Mouse (Mus musculus) MEL (cell line): Measurements from ENCODE around the gene Rassf1. TPM values are rescaled to one million over a fixed set of nuclear protein-coding genes. Genes with fewer than 3 reads are reported as not detected.

Experiments used
- DNase-seq: peaks from one replicate; pipeline ENCODE4 v3.0.0; 2011; ENCODE audit warnings: low read depth, low spot score
- H3K27ac ChIP-seq: 2 replicates; pipeline ENCODE4 v1.5.1; 2012; ENCODE audit warnings: low read depth, mild to moderate bottlenecking, control low read depth, low read length, moderate library complexity; ENCODE audit not compliant: control insufficient read depth
- H3K27me3 ChIP-seq, 2 experiments: fragments of 150-350 bp in 1 of 2; sonication (generic) in 1 of 2; 2 replicates each; pipeline ENCODE4 v1.6.1; 2012; ENCODE audit warnings: low read length in 2 of 2, mild to moderate bottlenecking in 2 of 2, improper control_type of control experiment in 1 of 2, moderate library complexity in 1 of 2; ENCODE audit not compliant: insufficient read depth in 2 of 2, control insufficient read depth in 1 of 2
- H3K36me3 ChIP-seq, 2 experiments: 2 replicates each; pipeline ENCODE4 v1.6.1; 2012 to 2014; ENCODE audit warnings: low read length in 2 of 2, improper control_type of control experiment in 1 of 2, inconsistent platforms in 1 of 2, mild to moderate bottlenecking in 1 of 2; ENCODE audit not compliant: insufficient read depth in 2 of 2, control insufficient read depth in 1 of 2
- H3K4me1 ChIP-seq, 2 experiments: fragments of 150-350 bp in 1 of 2; sonication (generic) in 1 of 2; 2 replicates each; pipeline ENCODE4 v1.6.1; 2012; ENCODE audit warnings: low read length in 2 of 2, improper control_type of control experiment in 1 of 2, mild to moderate bottlenecking in 1 of 2; ENCODE audit not compliant: insufficient read depth in 2 of 2, control insufficient read depth in 1 of 2
- H3K4me3 ChIP-seq, 2 experiments: fragments of 150-350 bp in 1 of 2; sonication (generic) in 1 of 2; 2 replicates each; pipeline ENCODE4 v1.5.1; 2012; ENCODE audit warnings: low read depth in 2 of 2, low read length in 2 of 2, mild to moderate bottlenecking in 2 of 2, moderate library complexity in 2 of 2, control low read depth in 1 of 2, improper control_type of control experiment in 1 of 2; ENCODE audit not compliant: control insufficient read depth in 1 of 2, insufficient read depth in 1 of 2
- H3K79me2 ChIP-seq: 2 replicates; pipeline ENCODE4 v1.6.1; 2012; ENCODE audit warnings: mild to moderate bottlenecking, low read length, moderate library complexity; ENCODE audit not compliant: control insufficient read depth, poor library complexity, insufficient read depth
- H3K9ac ChIP-seq: 2 replicates; pipeline ENCODE4 v1.6.1; 2012; ENCODE audit warnings: low read depth, mild to moderate bottlenecking, control low read depth, low read length, moderate library complexity; ENCODE audit not compliant: control insufficient read depth, poor library complexity, severe bottlenecking
- H3K9me3 ChIP-seq: fragments of 150-350 bp; sonication (generic); replicated peaks from 2 replicates; pipeline ENCODE4 v1.6.1; 2012; ENCODE audit warnings: mild to moderate bottlenecking, low read length, improper control_type of control experiment, moderate library complexity; ENCODE audit not compliant: insufficient read depth
- BHLHE40 ChIP-seq: IDR thresholded peaks from 2 replicates; pipeline ENCODE4 v1.6.1; 2012; ENCODE audit warnings: low read depth, mild to moderate bottlenecking, inconsistent platforms, low read length, improper control_type of control experiment, borderline replicate concordance
- CTCF ChIP-seq, 3 experiments: IDR thresholded peaks in 2 of 3; conservative IDR thresholded peaks in 1 of 3; 2 replicates each; pipeline ENCODE4 v1.5.1; 2011 to 2012; ENCODE audit warnings: low read length in 3 of 3, low read depth in 2 of 3, mild to moderate bottlenecking in 2 of 3, improper control_type of control experiment in 1 of 3, inconsistent platforms in 1 of 3, mixed read lengths in 1 of 3, moderate library complexity in 1 of 3; ENCODE audit not compliant: control insufficient read depth in 1 of 3, insufficient read depth in 1 of 3, poor library complexity in 1 of 3, severe bottlenecking in 1 of 3
- E2F4 ChIP-seq: IDR thresholded peaks from 2 replicates; pipeline ENCODE4 v1.6.1; 2011; ENCODE audit warnings: low read depth, low read length, improper control_type of control experiment, borderline replicate concordance
- ELF1 ChIP-seq: IDR thresholded peaks from 2 replicates; pipeline ENCODE4 v1.6.1; 2014; ENCODE audit warnings: low read depth, mild to moderate bottlenecking, inconsistent platforms, low read length, improper control_type of control experiment, moderate library complexity
- EP300 ChIP-seq, 2 experiments: IDR thresholded peaks; 2 replicates each; pipeline ENCODE4 v1.6.1; 2011; ENCODE audit warnings: improper control_type of control experiment in 2 of 2, low read length in 2 of 2, low read depth in 1 of 2, mild to moderate bottlenecking in 1 of 2
- ETS1 ChIP-seq: IDR thresholded peaks from 2 replicates; pipeline ENCODE4 v1.6.1; 2012; ENCODE audit warnings: low read depth, mild to moderate bottlenecking, inconsistent platforms, low read length, improper control_type of control experiment, moderate library complexity
- HCFC1 ChIP-seq: IDR thresholded peaks from 2 replicates; pipeline ENCODE4 v1.6.1; 2012; ENCODE audit warnings: low read depth, mild to moderate bottlenecking, inconsistent platforms, low read length, improper control_type of control experiment, moderate library complexity
- JUND ChIP-seq: IDR thresholded peaks from 2 replicates; pipeline ENCODE4 v1.6.1; 2011; ENCODE audit warnings: low read depth, mild to moderate bottlenecking, improper control_type of control experiment, low read length
- MEF2A ChIP-seq: IDR thresholded peaks from 2 replicates; pipeline ENCODE4 v1.6.1; 2014; ENCODE audit warnings: low read depth, mild to moderate bottlenecking, inconsistent platforms, low read length, improper control_type of control experiment; ENCODE audit not compliant: poor library complexity, insufficient replicate concordance, severe bottlenecking; ENCODE audit errors: extremely low read depth
- NELFE ChIP-seq: IDR thresholded peaks from 2 replicates; pipeline ENCODE4 v1.6.1; 2011; ENCODE audit warnings: low read depth, low read length, improper control_type of control experiment
- NRF1 ChIP-seq: IDR thresholded peaks from 2 replicates; pipeline ENCODE4 v1.6.1; 2014; ENCODE audit warnings: low read depth, mild to moderate bottlenecking, inconsistent platforms, low read length, improper control_type of control experiment, moderate library complexity; ENCODE audit not compliant: poor library complexity, insufficient read depth, severe bottlenecking
- POLR2A ChIP-seq, 2 experiments: IDR thresholded peaks; 2 replicates each; pipeline ENCODE4 v1.6.1; 2011 to 2012; ENCODE audit warnings: low read length in 2 of 2, mild to moderate bottlenecking in 2 of 2, control low read depth in 1 of 2, improper control_type of control experiment in 1 of 2, low read depth in 1 of 2, moderate library complexity in 1 of 2; ENCODE audit not compliant: control insufficient read depth in 1 of 2, insufficient read depth in 1 of 2, poor library complexity in 1 of 2
- RCOR1 ChIP-seq: IDR thresholded peaks from 2 replicates; pipeline ENCODE4 v1.6.1; 2012; ENCODE audit warnings: low read depth, mild to moderate bottlenecking, inconsistent platforms, low read length, improper control_type of control experiment
- SIN3A ChIP-seq: IDR thresholded peaks from 2 replicates; pipeline ENCODE4 v1.6.1; 2012; ENCODE audit warnings: low read length, improper control_type of control experiment, inconsistent platforms
- SMC3 ChIP-seq: IDR thresholded peaks from 2 replicates; pipeline ENCODE4 v1.6.1; 2011; ENCODE audit warnings: low read depth, low read length, improper control_type of control experiment
- USF1 ChIP-seq: IDR thresholded peaks from 2 replicates; pipeline ENCODE4 v1.6.1; 2014; ENCODE audit warnings: low read depth, mild to moderate bottlenecking, inconsistent platforms, low read length, improper control_type of control experiment, moderate library complexity
- USF2 ChIP-seq, 2 experiments: IDR thresholded peaks; 2 replicates each; pipeline ENCODE4 v1.6.1; 2011 to 2012; ENCODE audit warnings: improper control_type of control experiment in 2 of 2, low read length in 2 of 2, borderline replicate concordance in 1 of 2, inconsistent platforms in 1 of 2, low read depth in 1 of 2, mild to moderate bottlenecking in 1 of 2; ENCODE audit not compliant: insufficient read depth in 1 of 2
- ZC3H11A ChIP-seq: IDR thresholded peaks from 2 replicates; pipeline ENCODE4 v1.6.1; 2012; ENCODE audit warnings: low read depth, mild to moderate bottlenecking, inconsistent platforms, low read length, improper control_type of control experiment
- ZKSCAN1 ChIP-seq: IDR thresholded peaks from 2 replicates; pipeline ENCODE4 v1.6.1; 2012; ENCODE audit warnings: low read depth, mild to moderate bottlenecking, inconsistent platforms, low read length, improper control_type of control experiment, moderate library complexity
- ZMIZ1 ChIP-seq: IDR thresholded peaks from 2 replicates; pipeline ENCODE4 v1.6.1; 2012; ENCODE audit warnings: low read depth, mild to moderate bottlenecking, inconsistent platforms, low read length, improper control_type of control experiment, moderate library complexity
- ZNF384 ChIP-seq: IDR thresholded peaks from 2 replicates; pipeline ENCODE4 v1.6.1; 2012; ENCODE audit warnings: low read depth, mild to moderate bottlenecking, inconsistent platforms, low read length, improper control_type of control experiment
- polyA plus RNA-seq, 2 experiments: library from polyadenylated mRNA; stranded (reverse) in 1 of 2; unstranded in 1 of 2; fragments of >175 nt in 1 of 2; fragments of >200 nt in 1 of 2; gene quantifications; 2 replicates each; pipeline versions ENCODE4 v1.2.1 to v1.2.4; 2012; ENCODE audit warnings: low replicate concordance in 2 of 2, low read depth in 1 of 2; ENCODE audit not compliant: insufficient read length in 2 of 2, insufficient read depth in 1 of 2, missing spikeins in 1 of 2
- total RNA-seq: library from RNA; depleted of rRNA; stranded (reverse); fragments of 300-350 nt; gene quantifications from 2 replicates; pipeline ENCODE4 v1.2.3, GENCODE M21; 2012

Rassf1 gene
- total and polyA plus RNA-seq, 3 experiments, result 48.0 to 56.9 TPM; not detected in 1

- TF ChIP-seq ZKSCAN1 (no peak), BHLHE40 (no peak), ELF1 (peak; percentile 58; the same call in 1 of the 2 replicates), USF1 (no peak), NELFE (no peak), E2F4 (no peak), ZC3H11A (no peak), HCFC1 (no peak), ZMIZ1 (no peak), ZNF384 (no peak), RCOR1 (0 out of 2 replicates have a peak, but pooled peaks have one; percentile 17), POLR2A (IDR thresholded peaks at IDR 0.05; ENCODE audit: control insufficient read depth in 1 of 2, insufficient read depth in 1 of 2, low read depth in 1 of 2, low read length in 2 of 2, poor library complexity in 1 of 2) (0 out of 4 replicates have a peak, but pooled peaks of 1 of the 2 experiments have one; percentile 35), SMC3 (no peak), USF2 (IDR thresholded peaks at IDR 0.05; ENCODE audit: borderline replicate concordance in 1 of 2, insufficient read depth in 1 of 2, low read depth in 1 of 2, low read length in 2 of 2) (no peak), ETS1 (no peak)
These were observed 29.5 kb upstream of the Rassf1 start (continued) for GRCm38 (mm10) chr9:107521711-107522399.

- Histone ChIP-seq H3K4me3 (no peak overlapping the region; a peak in 1 of 4 replicates), H3K27ac (no peak overlapping the region), H3K4me1 (peaks cover 0 to 12% of the 10 kb centered on the region in 2 experiments; a peak in 3 of 4 replicates)
- TF ChIP-seq EP300 (IDR thresholded peaks at IDR 0.05; ENCODE audit: low read depth in 1 of 2, low read length in 2 of 2), result no peak
- TF ChIP-seq BHLHE40, result no peak
- TF ChIP-seq E2F4, result no peak
- no peak for TF ChIP-seq JUND
- TF ChIP-seq SIN3A, result no peak
- no peak for TF ChIP-seq USF1
- TF ChIP-seq MEF2A, result no peak
- no peak for TF ChIP-seq ETS1
- no peak for TF ChIP-seq ELF1
- no peak for TF ChIP-seq ZNF384
- no peak for TF ChIP-seq CTCF (IDR thresholded peaks at IDR 0.05 in 2 of 3, conservative IDR thresholded peaks at IDR 0.05 in 1 of 3; ENCODE audit: control insufficient read depth in 1 of 3, insufficient read depth in 1 of 3, low read depth in 2 of 3, low read length in 3 of 3, poor library complexity in 1 of 3, severe bottlenecking in 1 of 3)
- TF ChIP-seq NRF1, result no peak
- TF ChIP-seq, all 39 proteins: peak for 0
- Histone ChIP-seq H3K36me3 (peaks cover 0 to 8% of the 10 kb centered on the region in 2 experiments; a peak in 1 of 4 replicates), H3K79me2 (no peaks in the 10 kb centered on the region), H3K9me3 (no peaks in the 10 kb centered on the region), H3K27me3 (no peaks in the 10 kb centered on the region), H3K9ac (no peak overlapping the region)
- DNase-seq, result no peak
These were observed 29.0 kb upstream of the Rassf1 start for GRCm38 (mm10) chr9:107522400-107522711.
